Mouse (Mus musculus) frontal cortex, postnatal 36 days (tissue): ENCODE data around the gene Ugt1a8.

Experiments used
- DNase-seq, 2 experiments: peaks; one replicate each; pipeline ENCODE4 v3.0.0; 2022; ENCODE audit warnings: low spot score in 2 of 2

Gene Ugt1a8

DNA sequence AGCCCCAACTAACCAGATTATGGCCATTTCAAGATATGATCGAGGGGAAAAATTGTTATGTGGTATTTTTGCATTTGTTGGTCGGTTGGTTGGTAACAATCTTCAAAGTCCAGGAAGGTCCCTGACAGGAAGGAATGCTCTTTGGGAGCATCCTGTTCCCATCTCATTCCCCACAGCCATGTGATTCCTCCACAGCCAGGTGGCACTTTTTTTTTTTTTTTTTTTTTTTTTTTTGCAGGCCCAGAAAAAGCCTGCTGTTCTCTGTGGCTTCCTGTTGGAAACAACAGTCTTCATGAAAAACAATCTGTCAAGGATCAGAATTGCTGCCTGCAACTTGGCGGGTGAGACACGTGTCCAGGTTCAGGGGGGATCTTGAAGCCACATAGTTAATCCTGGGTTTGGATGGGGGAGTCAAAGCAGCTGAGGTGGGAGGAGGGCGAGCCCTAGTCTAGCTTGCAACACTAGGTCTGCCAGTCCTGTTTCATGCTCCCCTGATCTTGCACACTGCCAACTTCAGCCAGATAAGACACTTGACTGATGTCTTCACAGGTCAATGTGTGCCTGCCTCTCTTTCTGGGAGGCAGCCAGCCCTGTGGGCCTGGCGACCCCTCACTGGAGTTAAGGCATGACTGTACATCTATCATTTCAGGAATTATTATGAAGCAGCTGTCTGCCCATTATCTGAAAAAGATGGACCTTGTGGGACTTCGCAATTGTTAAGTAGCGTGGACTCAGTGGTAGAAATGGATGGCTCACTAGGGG lies 171.4 kb downstream of the Ugt1a8 start:
- DNase-seq = no peak

GRCm38 (mm10) chr1:88259643-88260024 lies 172.0 kb downstream of the Ugt1a8 start:
- DNase-seq = no peak

DNA sequence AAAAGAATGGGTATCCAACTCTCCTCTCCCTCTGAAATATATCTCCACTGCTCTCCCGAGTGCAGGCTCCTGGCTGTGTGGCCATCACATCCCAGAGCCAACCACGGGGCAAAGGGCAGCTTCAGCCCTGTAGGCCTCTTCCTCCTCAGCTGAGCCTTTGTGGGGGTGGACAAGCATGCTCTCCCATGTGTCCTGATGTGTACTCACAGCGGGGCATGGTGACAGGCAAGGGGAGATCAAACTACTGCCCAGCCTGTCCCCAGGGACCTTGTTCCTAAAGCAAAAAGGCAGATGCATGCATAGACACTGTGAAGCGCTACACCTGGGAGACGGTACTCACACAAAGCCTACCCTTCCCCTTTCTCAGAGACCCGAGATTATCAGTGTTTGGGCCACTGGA lies 172.5 kb downstream of the Ugt1a8 start:
- no peak for DNase-seq

DNA sequence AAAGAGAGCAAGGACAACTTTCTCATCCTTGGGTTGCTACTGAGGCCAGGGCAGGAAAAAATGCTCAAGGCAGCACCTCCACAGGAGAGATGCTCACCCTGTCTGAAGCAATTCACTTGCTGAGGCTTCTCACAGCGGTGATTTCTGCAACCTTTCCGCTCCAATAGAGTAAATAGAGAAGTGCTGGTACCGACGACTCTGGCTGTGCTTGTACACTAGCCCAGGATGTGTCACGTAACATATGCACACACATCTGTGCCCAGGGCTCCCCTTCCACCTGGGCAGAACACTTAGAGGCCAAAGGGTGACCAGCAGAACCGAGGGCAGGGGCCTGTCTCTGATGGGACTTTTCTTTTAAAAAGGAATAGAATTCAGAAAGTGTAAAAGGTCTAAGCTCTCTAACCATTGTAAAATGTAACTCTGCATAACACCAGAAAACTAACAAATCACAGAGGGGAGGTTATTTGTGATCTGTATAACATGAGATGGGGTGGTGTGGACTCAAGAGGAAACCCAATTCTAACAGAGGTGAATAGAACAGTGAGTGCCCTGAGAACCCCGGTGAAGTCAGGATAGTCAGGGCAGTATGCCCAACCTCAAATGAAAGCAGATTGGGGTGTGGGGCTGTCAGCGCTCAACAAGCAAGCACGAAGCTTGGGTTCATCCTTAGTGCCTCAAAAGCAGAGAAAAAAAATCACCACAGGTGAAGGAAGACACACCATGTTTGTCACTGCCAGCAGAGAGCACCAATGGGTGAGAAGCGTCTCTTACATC lies 173.2 kb downstream of the Ugt1a8 start:
- no peak for DNase-seq

DNA sequence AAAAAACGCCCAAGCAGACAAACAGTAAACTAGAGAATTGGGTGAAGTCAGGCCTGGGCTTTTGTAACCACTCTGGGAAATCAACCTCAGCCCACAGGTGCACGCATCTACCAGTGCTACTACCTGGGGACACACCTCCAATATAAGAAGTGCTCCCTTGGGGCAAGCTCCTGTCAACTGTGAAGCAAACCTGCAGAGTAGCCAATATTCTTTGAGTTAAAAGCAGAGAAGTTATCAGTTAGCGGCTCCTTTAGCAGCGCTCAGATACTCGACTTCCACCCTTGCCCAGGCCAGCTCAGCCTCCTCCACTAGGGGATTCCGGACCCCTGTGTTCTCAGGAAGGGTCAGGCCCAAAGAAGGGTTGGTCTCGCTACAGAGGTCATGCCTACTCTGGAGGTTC lies 174.1 kb downstream of the Ugt1a8 start:
- no peak for DNase-seq

GRCm38 (mm10) chr1:88262255-88262654 lies 174.6 kb downstream of the Ugt1a8 start:
- DNase-seq = no peak

- DNase-seq = no peak
These were observed 175.3 kb downstream of the Ugt1a8 start for GRCm38 (mm10) chr1:88262961-88263360.

DNA sequence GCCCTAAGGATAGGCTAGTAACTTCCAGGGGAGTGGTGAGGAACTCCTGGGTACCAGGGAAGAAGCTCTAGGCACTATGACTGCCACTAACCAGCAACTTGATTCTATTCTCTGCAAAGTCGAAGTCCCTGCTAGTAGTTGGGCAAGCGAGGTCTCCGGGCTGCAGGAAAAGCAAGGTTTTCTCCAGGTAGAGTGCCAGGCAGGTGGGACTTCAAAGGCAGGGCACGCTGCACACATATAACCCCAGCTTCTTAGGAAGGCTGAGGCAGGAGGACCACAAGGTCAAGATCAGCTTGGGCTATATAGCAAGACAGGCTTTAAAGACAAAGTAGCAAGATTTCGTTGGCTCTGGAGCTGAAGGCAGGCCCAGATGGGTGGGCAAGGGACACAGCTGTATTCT lies 176.2 kb downstream of the Ugt1a8 start:
- DNase-seq = no peak

- no peak for DNase-seq
These were observed 176.7 kb downstream of the Ugt1a8 start for GRCm38 (mm10) chr1:88264237-88264868.

- no peak for DNase-seq
These were observed 177.2 kb downstream of the Ugt1a8 start for GRCm38 (mm10) chr1:88264869-88265240.

GRCm38 (mm10) chr1:88266123-88266522 lies 178.5 kb downstream of the Ugt1a8 start:
- no peak for DNase-seq

DNA sequence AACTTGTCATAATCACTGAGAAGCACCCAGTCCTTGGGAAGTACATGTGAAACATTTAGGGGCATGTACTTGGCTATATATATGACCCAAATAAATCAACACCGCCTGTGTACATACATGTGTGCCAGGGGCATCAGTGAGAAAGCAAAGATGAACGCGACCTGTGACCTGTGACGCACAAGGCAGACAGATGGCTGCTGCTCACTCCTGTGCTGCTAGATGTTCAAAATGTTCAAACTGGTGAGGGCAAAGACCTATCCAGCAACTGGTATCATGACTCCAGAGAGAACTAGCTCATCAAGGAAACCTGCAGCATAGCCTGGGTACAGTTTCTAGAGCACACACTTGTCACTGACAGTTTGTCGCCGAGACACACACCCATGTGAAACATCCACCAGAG lies 179.9 kb downstream of the Ugt1a8 start:
- no peak for DNase-seq

DNA sequence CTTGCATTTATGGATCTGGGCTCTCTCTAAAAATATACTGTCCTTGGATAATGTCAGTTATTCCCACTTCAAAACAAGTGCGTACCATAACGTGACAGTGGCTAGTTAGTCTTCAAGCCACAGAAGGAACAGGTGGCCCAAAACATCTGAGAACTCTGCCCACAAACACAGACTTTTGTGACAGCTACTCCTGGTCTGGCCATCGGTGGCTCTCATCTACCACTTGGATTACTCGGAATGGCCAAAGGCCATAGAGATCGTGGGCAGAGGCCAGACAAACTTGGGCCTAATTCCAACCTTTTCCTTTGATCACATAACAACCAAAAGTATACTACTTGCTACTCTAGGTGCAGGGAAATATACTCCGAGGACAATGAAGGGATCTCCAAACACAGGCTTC lies 180.5 kb downstream of the Ugt1a8 start:
- no peak for DNase-seq
